Mouse (Mus musculus) thymus, adult 18-20 months (tissue): ENCODE results near the gene Rec8.

Experiments used
- DNase-seq, 2 experiments: peaks; one replicate each; pipeline ENCODE4 v3.0.0; 2022; ENCODE audit warnings: mixed read lengths in 2 of 2

Rec8 gene

GRCm38 (mm10) chr14:55643060-55643907 lies 25.4 kb downstream of the Rec8 start, which contains the start of gene Tm9sf1:
Gene Tm9sf1, minus strand, starts transcription at chr14:55643806.
- peak; percentile 71 to 78 for DNase-seq

GRCm38 (mm10) chr14:55644261-55644888 lies 26.5 kb downstream of the Rec8 start:
- DNase-seq: no peak

GRCm38 (mm10) chr14:55649884-55650283 lies 32.0 kb downstream of the Rec8 start, which contains the start of gene Tssk4:
Gene Tssk4, plus strand, starts transcription at chr14:55650184.
- no peak for DNase-seq

- DNase-seq: peak in 1 of 2 experiments; percentile 38
Observed at GRCm38 (mm10) chr14:55651528-55651927, 33.7 kb downstream of the Rec8 start.

GRCm38 (mm10) chr14:55656935-55657334 lies 39.1 kb downstream of the Rec8 start:
- DNase-seq: no peak

- DNase-seq: no peak
Observed at GRCm38 (mm10) chr14:55658011-55658410, 40.2 kb downstream of the Rec8 start.

GRCm38 (mm10) chr14:55659960-55660573 lies 42.2 kb downstream of the Rec8 start, which contains the start of gene Mdp1:
Gene Mdp1, minus strand, starts transcription at chr14:55660508.
- peak; percentile 54 to 58 for DNase-seq

GRCm38 (mm10) chr14:55660636-55661035 lies 42.8 kb downstream of the Rec8 start:
- DNase-seq: no peak

- no peak for DNase-seq
Observed at GRCm38 (mm10) chr14:55671486-55671832, 53.6 kb downstream of the Rec8 start.

GRCm38 (mm10) chr14:55671833-55672740 lies 54.2 kb downstream of the Rec8 start, which contains the start of the genes Gmpr2 and Nedd8:
Gene Gmpr2, plus strand, starts transcription at chr14:55671941.
Gene Nedd8, minus strand, starts transcription at chr14:55672124.
- peak; percentile 83 to 89 for DNase-seq

GRCm38 (mm10) chr14:55672741-55673060 lies 54.9 kb downstream of the Rec8 start:
- DNase-seq: no peak
